Mouse (Mus musculus): ENCODE measurements around the gene Cnnm3. TPM values are rescaled to one million over a fixed set of nuclear protein-coding genes. Genes with fewer than 3 reads are reported as not detected.

Gene Cnnm3
- polyA plus RNA-seq, 1 experiment from 2014 or later = 3.2 TPM

DNA sequence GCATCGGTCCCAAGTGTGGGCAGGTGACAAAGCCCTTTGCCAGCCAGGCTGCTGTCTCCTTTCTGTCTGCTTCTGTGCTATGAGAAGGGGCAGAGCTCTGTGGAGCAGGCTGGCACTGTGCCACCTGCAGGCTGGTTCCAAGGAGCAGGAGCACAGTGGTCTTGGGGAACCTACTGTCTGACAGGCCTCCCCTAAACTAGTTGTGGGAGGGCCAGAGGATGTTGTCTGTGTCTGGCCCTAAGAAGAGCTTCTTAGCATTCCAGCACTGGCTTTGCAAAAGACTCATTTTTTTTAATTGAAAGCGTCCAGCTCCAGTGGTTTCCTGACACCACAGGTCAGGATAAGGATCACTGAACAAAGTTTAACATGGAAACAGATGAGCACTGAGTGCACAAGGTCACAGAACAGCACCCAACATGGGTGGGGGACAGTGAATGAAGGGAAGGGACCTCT, 33.3 kb upstream of the Cnnm3 start:
- H3K36me3 ChIP-seq = no peaks in the 10 kb centered on the region
- ATAC-seq (ENCODE audit: borderline replicate concordance, extremely low read depth, low FRiP score, low TSS enrichment) = no peak
- H3K27me3 ChIP-seq = no peaks in the 10 kb centered on the region
- WGBS = 40% methylated on average over 2 of the region's 2 CpGs
- H3K4me2 ChIP-seq = no peak overlapping the region
- H3K27ac ChIP-seq = no peak overlapping the region
- no peak overlapping the region for H3K4me3 ChIP-seq
- no peak overlapping the region for H3K9ac ChIP-seq
- no peaks in the 10 kb centered on the region for H3K9me3 ChIP-seq
- H3K4me1 ChIP-seq = peaks cover 41% of the 10 kb centered on the region

GRCm38 (mm10) chr1:36479903-36480899, 31.5 kb upstream of the Cnnm3 start:
- Histone ChIP-seq H3K4me3 (no peak overlapping the region), H3K4me1 (peaks cover 23% of the 10 kb centered on the region), H3K27me3 (no peaks in the 10 kb centered on the region), H3K9me3 (no peaks in the 10 kb centered on the region), H3K9ac (no peak overlapping the region), H3K36me3 (no peaks in the 10 kb centered on the region), H3K27ac (no peak overlapping the region), H3K4me2 (no peak overlapping the region)
- WGBS = 78% methylated on average over 12 of the region's 12 CpGs
- ATAC-seq (ENCODE audit: borderline replicate concordance, extremely low read depth, low FRiP score, low TSS enrichment) = no peak

DNA sequence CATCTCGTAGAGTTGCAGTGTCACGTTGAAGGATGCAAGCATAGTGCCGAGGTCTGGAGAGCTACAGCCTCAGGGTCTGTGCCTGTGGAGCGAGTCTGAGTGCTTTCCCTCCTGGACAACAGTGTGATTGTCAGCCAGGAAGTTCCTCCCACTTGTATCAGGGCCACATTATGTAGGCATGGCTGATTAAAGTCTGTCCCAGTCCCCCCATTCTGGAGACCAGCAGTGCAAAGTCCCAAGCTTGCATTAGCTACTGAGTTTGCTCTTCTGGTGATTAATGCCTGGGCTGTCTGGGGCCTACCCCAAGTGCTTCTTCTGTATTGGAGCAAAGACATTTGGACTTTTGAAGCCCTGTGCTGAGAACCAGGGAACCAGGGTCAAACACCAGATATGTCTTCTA, 27.8 kb upstream of the Cnnm3 start:
- Histone ChIP-seq H3K4me2 (no peak overlapping the region), H3K27me3 (no peaks in the 10 kb centered on the region), H3K4me1 (no peaks in the 10 kb centered on the region), H3K27ac (no peak overlapping the region), H3K9me3 (no peaks in the 10 kb centered on the region), H3K36me3 (no peaks in the 10 kb centered on the region), H3K9ac (no peak overlapping the region), H3K4me3 (no peak overlapping the region)
- ATAC-seq (ENCODE audit: borderline replicate concordance, extremely low read depth, low FRiP score, low TSS enrichment) = no peak
- WGBS = 67% methylated on average over 4 of the region's 4 CpGs

DNA sequence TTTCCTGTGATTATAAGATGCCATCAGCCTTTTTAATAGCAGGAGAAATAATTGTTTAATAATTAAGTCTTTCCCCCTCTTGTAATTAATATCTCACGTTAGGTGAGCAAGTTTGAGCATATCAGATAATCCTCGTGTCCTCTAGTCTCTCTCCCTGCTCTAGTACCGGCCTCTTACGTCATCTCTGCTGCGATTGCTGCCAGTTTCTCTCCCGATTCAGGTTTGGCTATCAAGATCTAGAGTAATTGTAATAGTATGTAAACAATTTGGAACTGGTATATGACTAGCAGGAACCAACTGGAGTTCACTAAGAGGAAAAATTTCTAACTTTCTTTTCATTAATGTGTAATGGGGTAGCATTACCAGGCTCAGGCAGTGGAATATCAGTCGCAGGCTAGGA, 26.6 kb upstream of the Cnnm3 start:
- Histone ChIP-seq H3K9me3 (no peaks in the 10 kb centered on the region), H3K27ac (no peak overlapping the region), H3K4me1 (no peaks in the 10 kb centered on the region), H3K9ac (no peak overlapping the region), H3K27me3 (no peaks in the 10 kb centered on the region), H3K4me2 (no peak overlapping the region), H3K4me3 (no peak overlapping the region), H3K36me3 (no peaks in the 10 kb centered on the region)
- no peak for ATAC-seq (ENCODE audit: borderline replicate concordance, extremely low read depth, low FRiP score, low TSS enrichment)
- WGBS = 55% methylated on average over 7 of the region's 7 CpGs

- WGBS = 79% methylated on average over 9 of the region's 9 CpGs
- Histone ChIP-seq H3K27me3 (no peaks in the 10 kb centered on the region), H3K36me3 (no peaks in the 10 kb centered on the region), H3K9me3 (no peaks in the 10 kb centered on the region), H3K27ac (no peak overlapping the region), H3K4me1 (0 out of 2 replicates have a peak, but pooled peaks cover under 1% of the 10 kb centered on the region), H3K4me2 (no peak overlapping the region), H3K9ac (no peak overlapping the region), H3K4me3 (no peak overlapping the region)
- ATAC-seq (ENCODE audit: borderline replicate concordance, extremely low read depth, low FRiP score, low TSS enrichment) = no peak
Observed at GRCm38 (mm10) chr1:36487111-36487510, 24.6 kb upstream of the Cnnm3 start.

GRCm38 (mm10) chr1:36489661-36490060, 22.0 kb upstream of the Cnnm3 start:
- no peak for ATAC-seq (ENCODE audit: borderline replicate concordance, extremely low read depth, low FRiP score, low TSS enrichment)
- Histone ChIP-seq H3K9ac (no peak overlapping the region), H3K4me2 (no peak overlapping the region), H3K4me3 (no peak overlapping the region), H3K36me3 (no peaks in the 10 kb centered on the region), H3K27ac (no peak overlapping the region), H3K27me3 (no peaks in the 10 kb centered on the region), H3K4me1 (peaks cover 7% of the 10 kb centered on the region; the same call in 1 of the 2 replicates), H3K9me3 (no peaks in the 10 kb centered on the region)
- 77% methylated on average over 6 of the region's 6 CpGs for WGBS

DNA sequence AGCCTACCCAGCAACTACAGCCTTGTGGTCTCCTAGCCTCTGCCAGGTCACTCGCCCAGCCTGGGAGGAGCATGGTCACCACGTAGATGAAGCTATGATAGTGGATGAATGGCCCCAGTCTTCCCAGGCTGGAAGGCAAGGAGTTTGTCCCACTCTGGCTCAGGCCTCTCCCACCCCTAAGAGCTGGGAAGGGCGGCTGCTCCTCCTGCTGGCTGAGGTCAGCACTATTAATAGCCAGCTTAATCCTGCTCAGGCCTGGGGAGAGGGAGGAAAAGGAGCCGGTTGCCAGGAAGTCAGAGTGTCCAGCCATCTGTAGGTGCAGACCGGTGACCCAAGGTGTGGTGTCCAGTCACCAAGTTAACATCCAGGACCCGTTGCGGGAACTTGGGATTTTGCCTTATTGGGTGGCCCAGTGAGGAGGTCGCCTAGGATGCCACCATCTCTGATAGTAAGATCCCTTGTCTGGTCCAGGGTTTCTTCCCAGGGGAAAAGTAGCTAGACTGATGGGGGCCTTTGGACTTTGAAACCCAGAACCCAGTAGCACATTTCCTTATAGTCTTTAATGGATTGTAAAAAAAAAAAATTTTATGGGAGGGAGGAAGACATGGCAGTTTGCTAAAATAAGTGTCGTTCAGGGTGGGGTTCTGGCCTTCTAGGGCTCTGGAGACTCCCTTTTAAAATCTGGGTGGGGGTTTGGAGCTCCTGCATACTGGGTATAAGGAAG, 19.1 kb upstream of the Cnnm3 start:
- no peak overlapping the region for H3K27ac ChIP-seq
- no peak overlapping the region for H3K4me2 ChIP-seq
- 31% methylated on average over 9 of the region's 9 CpGs for WGBS

DNA sequence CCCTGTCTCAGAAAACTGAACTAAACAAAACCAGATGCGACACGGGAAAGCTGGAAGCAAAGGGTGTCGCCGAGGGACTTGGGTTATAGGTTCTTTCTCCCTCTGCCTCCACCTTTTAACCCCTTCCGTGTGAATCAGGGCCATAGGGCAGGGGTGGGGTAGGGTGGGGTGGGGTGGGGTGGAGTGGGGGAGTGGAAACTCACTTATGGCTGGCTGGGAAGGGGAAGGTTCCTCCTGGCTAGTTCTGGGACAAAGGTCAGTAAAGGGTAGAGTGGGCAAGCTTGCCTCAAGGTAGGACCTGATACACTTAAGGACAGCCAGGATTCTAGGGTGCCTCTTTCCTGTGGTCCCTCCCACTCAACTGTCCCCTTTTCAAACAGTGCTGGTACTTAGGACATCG, 18.4 kb upstream of the Cnnm3 start:
- 68% methylated on average over 6 of the region's 6 CpGs for WGBS

More for the DNA sequence above, 19.1 kb upstream of the Cnnm3 start:
- H3K27me3 ChIP-seq = no peaks in the 10 kb centered on the region
- H3K4me1 ChIP-seq = peaks cover 7% of the 10 kb centered on the region; the same call in 1 of the 2 replicates
- H3K36me3 ChIP-seq = no peaks in the 10 kb centered on the region
- H3K9ac ChIP-seq = no peak overlapping the region
- no peaks in the 10 kb centered on the region for H3K9me3 ChIP-seq
- no peak overlapping the region for H3K4me3 ChIP-seq
- ATAC-seq (ENCODE audit: borderline replicate concordance, extremely low read depth, low FRiP score, low TSS enrichment) = peak; percentile 79; the same call in 1 of the 2 replicates

GRCm38 (mm10) chr1:36496719-36497118, 14.9 kb upstream of the Cnnm3 start:
- H3K27ac ChIP-seq = no peak overlapping the region
- H3K36me3 ChIP-seq = 0 out of 2 replicates have a peak, but pooled peaks cover 2% of the 10 kb centered on the region
- H3K4me3 ChIP-seq = no peak overlapping the region
- peaks cover 7% of the 10 kb centered on the region; the same call in 1 of the 2 replicates for H3K4me1 ChIP-seq
- no peak for ATAC-seq (ENCODE audit: borderline replicate concordance, extremely low read depth, low FRiP score, low TSS enrichment)
- no peaks in the 10 kb centered on the region for H3K9me3 ChIP-seq
- H3K4me2 ChIP-seq = no peak overlapping the region
- 42% methylated on average over 2 of the region's 2 CpGs for WGBS
- no peak overlapping the region for H3K9ac ChIP-seq
- H3K27me3 ChIP-seq = no peaks in the 10 kb centered on the region

More for the DNA sequence above, 18.4 kb upstream of the Cnnm3 start:
- Histone ChIP-seq H3K27ac (no peak overlapping the region), H3K4me3 (no peak overlapping the region), H3K4me2 (no peak overlapping the region), H3K9me3 (no peaks in the 10 kb centered on the region), H3K36me3 (0 out of 2 replicates have a peak, but pooled peaks cover under 1% of the 10 kb centered on the region), H3K27me3 (no peaks in the 10 kb centered on the region), H3K9ac (no peak overlapping the region), H3K4me1 (peaks cover 7% of the 10 kb centered on the region; the same call in 1 of the 2 replicates)
- ATAC-seq (ENCODE audit: borderline replicate concordance, extremely low read depth, low FRiP score, low TSS enrichment) = no peak

DNA sequence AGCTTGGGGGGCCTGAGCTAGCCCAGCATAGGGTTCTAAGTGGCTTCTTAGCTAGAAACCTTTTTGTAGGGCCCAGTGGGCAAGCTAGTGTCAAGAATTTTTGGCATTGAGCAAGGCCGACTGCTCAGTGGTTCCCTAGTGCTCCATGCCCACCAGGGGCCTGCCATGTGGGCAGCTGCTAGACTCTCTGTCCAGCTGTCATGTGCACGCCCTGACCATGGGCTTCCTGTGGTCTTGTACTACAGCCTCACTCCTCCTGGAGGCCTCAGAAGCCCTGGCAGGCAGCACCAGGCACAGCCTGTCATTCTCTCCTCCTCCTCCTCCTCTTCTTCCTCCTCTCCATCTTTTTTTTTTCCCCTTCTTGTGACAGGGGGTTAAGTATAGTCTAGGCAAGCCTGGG, 14.4 kb upstream of the Cnnm3 start:
- no peak for ATAC-seq (ENCODE audit: borderline replicate concordance, extremely low read depth, low FRiP score, low TSS enrichment)
- Histone ChIP-seq H3K27me3 (no peaks in the 10 kb centered on the region), H3K4me2 (no peak overlapping the region), H3K4me3 (no peak overlapping the region), H3K27ac (no peak overlapping the region), H3K36me3 (0 out of 2 replicates have a peak, but pooled peaks cover 2% of the 10 kb centered on the region), H3K4me1 (peaks cover 4% of the 10 kb centered on the region; the same call in 1 of the 2 replicates), H3K9ac (no peak overlapping the region), H3K9me3 (no peaks in the 10 kb centered on the region)
- 70% methylated on average over 2 of the region's 2 CpGs for WGBS

GRCm38 (mm10) chr1:36501261-36501660, 10.4 kb upstream of the Cnnm3 start:
- H3K9me3 ChIP-seq = no peaks in the 10 kb centered on the region
- H3K4me3 ChIP-seq = no peak overlapping the region
- H3K27me3 ChIP-seq = no peaks in the 10 kb centered on the region
- H3K9ac ChIP-seq = no peak overlapping the region
- no peak overlapping the region for H3K4me2 ChIP-seq
- H3K4me1 ChIP-seq = no peaks in the 10 kb centered on the region
- 0 out of 2 replicates have a peak, but pooled peaks have one; percentile 8 for ATAC-seq (ENCODE audit: borderline replicate concordance, extremely low read depth, low FRiP score, low TSS enrichment)
- H3K36me3 ChIP-seq = 0 out of 2 replicates have a peak, but pooled peaks cover 2% of the 10 kb centered on the region
- 6% methylated on average over 3 of the region's 3 CpGs for WGBS
- H3K27ac ChIP-seq = no peak overlapping the region

Data from lung, embryonic 15.5 days (tissue).